8 mouse cellular contexts compared by ENCODE assay signal in the genomic region with DNA sequence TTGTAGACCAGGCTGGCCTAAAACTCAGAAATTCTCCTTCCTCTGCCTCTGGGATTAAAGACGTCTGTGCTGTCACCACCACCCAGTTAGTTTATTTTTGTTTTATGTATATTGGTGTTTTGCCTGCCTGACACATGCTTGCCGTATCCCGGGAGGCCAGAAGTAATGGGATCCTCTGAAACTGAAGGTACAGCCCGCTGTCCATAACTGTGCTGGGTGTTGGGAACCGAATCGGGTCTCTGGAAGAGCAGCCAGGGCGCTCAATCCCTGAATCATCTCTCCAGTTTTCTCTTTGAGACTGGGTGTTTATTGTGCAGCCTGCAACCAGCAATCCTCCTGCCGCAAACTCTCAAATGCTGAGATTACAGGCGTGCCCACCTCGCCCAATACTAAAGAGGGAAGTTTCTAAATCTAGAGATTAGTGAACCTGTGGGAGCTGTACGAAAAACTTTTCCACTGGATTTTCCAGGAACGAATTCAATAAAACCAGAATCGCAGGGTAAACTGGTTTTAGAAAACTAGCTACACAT. TPM values are rescaled to one million over a fixed set of nuclear protein-coding genes. Genes with fewer than 3 reads are reported as not detected.
A peak's percentile ranks its signal among the peaks of the same experiment; 100 is the strongest.
DNase-seq lines count a peak whose midpoint lies in the region; ATAC-seq and TF ChIP-seq lines count a peak whose summit lies in the region.

No protein-coding gene starts in this region.

- H3K9ac ChIP-seq in forebrain, embryonic 13.5 days = peak overlapping the region; percentile 84
- peak overlapping the region; percentile 74 for H3K9ac ChIP-seq in intestine, embryonic 15.5 days
- peak overlapping the region; percentile 63 for H3K9ac ChIP-seq in lung, postnatal 0 days (replicated peaks; ENCODE audit: low read depth)

- 0 out of 2 replicates have a peak, but pooled peaks cover 4% of the 10 kb centered on the region for H3K36me3 ChIP-seq in forebrain, embryonic 13.5 days (ENCODE audit: poor library complexity, severe bottlenecking)
- no peaks in the 10 kb centered on the region for H3K36me3 ChIP-seq in intestine, embryonic 15.5 days
- H3K36me3 ChIP-seq in lung, postnatal 0 days (ENCODE audit: insufficient read depth, low read length) = no peaks in the 10 kb centered on the region

- peak overlapping the region; percentile 98 for H3K27ac ChIP-seq in forebrain, embryonic 13.5 days
- H3K27ac ChIP-seq in intestine, embryonic 15.5 days = peak overlapping the region; percentile 99
- peak overlapping the region; percentile 97 for H3K27ac ChIP-seq in lung, postnatal 0 days (ENCODE audit: low read length)

- 9% methylated on average over 13 of the region's 13 CpGs for WGBS in forebrain, embryonic 13.5 days
- 3% methylated on average over 13 of the region's 13 CpGs for whole genome bisulfite sequencing in intestine, embryonic 15.5 days
- WGBS in lung, postnatal 0 days = 1% methylated on average over 13 of the region's 13 CpGs

- H3K4me2 ChIP-seq in forebrain, embryonic 13.5 days = peak overlapping the region; percentile 71
- peak overlapping the region; percentile 70 for H3K4me2 ChIP-seq in intestine, embryonic 15.5 days (replicated peaks)
- peak overlapping the region; percentile 72 for H3K4me2 ChIP-seq in lung, postnatal 0 days (replicated peaks; ENCODE audit: low read depth, low read length)

- ATAC-seq in forebrain, embryonic 13.5 days = no peak
- no peak for ATAC-seq in intestine, embryonic 15.5 days
- no peak for ATAC-seq in lung, postnatal 0 days

- peak; percentile 37 for DNase-seq in kidney, adult 11 months
- DNase-seq in kidney, adult 9 months = no peak
- DNase-seq in Muller cell, postnatal 12 days (ENCODE audit: inconsistent ontology term) = peak; percentile 84
- DNase-seq in lung, postnatal 0 days (ENCODE audit: low spot score) = peak; percentile 69
- no peak for DNase-seq in c-Kit-positive CD71-positive TER-119-positive erythroid progenitor cells, embryonic 14.5 days (ENCODE audit: low spot score)
- DNase-seq in left cerebral cortex, adult 8-10 months (ENCODE audit: low spot score in 2 of 2) = no peak

- no peaks in the 10 kb centered on the region for H3K27me3 ChIP-seq in forebrain, embryonic 13.5 days
- no peaks in the 10 kb centered on the region for H3K27me3 ChIP-seq in intestine, embryonic 15.5 days (replicated peaks)
- no peaks in the 10 kb centered on the region for H3K27me3 ChIP-seq in lung, postnatal 0 days (replicated peaks; ENCODE audit: insufficient read depth, low read length)

- peaks cover 25% of the 10 kb centered on the region for H3K4me1 ChIP-seq in forebrain, embryonic 13.5 days
- H3K4me1 ChIP-seq in intestine, embryonic 15.5 days (replicated peaks) = peaks cover 8% of the 10 kb centered on the region
- H3K4me1 ChIP-seq in lung, postnatal 0 days (ENCODE audit: insufficient read depth, low read depth, low read length) = peaks cover 9% of the 10 kb centered on the region; the same call in 1 of the 2 replicates

- no peaks in the 10 kb centered on the region for H3K9me3 ChIP-seq in forebrain, embryonic 13.5 days (replicated peaks)
- no peaks in the 10 kb centered on the region for H3K9me3 ChIP-seq in intestine, embryonic 15.5 days
- H3K9me3 ChIP-seq in lung, postnatal 0 days (ENCODE audit: low read length) = no peaks in the 10 kb centered on the region

- TF ChIP-seq CTCF in lung, postnatal 0 days (IDR thresholded peaks at IDR 0.05) = no peak

- peak overlapping the region; percentile 60 for H3K4me3 ChIP-seq in forebrain, embryonic 13.5 days
- peak overlapping the region; percentile 55 for H3K4me3 ChIP-seq in intestine, embryonic 15.5 days (replicated peaks)
- H3K4me3 ChIP-seq in lung, postnatal 0 days (ENCODE audit: low read depth, low read length) = peak overlapping the region; percentile 62

- TF ChIP-seq EP300 in lung, postnatal 0 days (IDR thresholded peaks at IDR 0.05) = no peak

RNA-seq across cellular contexts. Expression of a gene that starts 0.4 kb away (rescaled TPM):
- 27.2 and 27.8 TPM in 2 replicates for polyA plus RNA-seq in forebrain, embryonic 13.5 days (2015; fragmentation: Nextera tagmentation; extraction: Ambion mirVana)
- 21.4 and 23.6 TPM in 2 replicates for polyA plus RNA-seq in intestine, embryonic 15.5 days (2015; fragmentation: Nextera tagmentation; extraction: Ambion mirVana)
- polyA plus RNA-seq in lung, postnatal 0 days (2015; fragmentation: Nextera tagmentation; extraction: Ambion mirVana) = 11.7 and 12.8 TPM in 2 replicates
- total RNA-seq in left cerebral cortex, adult 8-10 months (2022) = 10 to 100 TPM; 19.0 to 29.8 (median 23.9) TPM

RNA-seq across cellular contexts. Expression of a gene that starts 4.3 kb away (rescaled TPM):
- polyA plus RNA-seq in forebrain, embryonic 13.5 days (2015; fragmentation: Nextera tagmentation; extraction: Ambion mirVana) = 19.3 and 22.3 TPM in 2 replicates
- 44.0 and 46.2 TPM in 2 replicates for polyA plus RNA-seq in intestine, embryonic 15.5 days (2015; fragmentation: Nextera tagmentation; extraction: Ambion mirVana)
- polyA plus RNA-seq in lung, postnatal 0 days (2015; fragmentation: Nextera tagmentation; extraction: Ambion mirVana) = 31.5 and 32.7 TPM in 2 replicates
- 10 to 100 TPM; 13.3 to 18.3 (median 15.8) TPM for total RNA-seq in left cerebral cortex, adult 8-10 months (2022)

RNA-seq across cellular contexts. Expression of a gene that starts 42.8 kb away (rescaled TPM):
- 30.0 and 30.6 TPM in 2 replicates for polyA plus RNA-seq in forebrain, embryonic 13.5 days (2015; fragmentation: Nextera tagmentation; extraction: Ambion mirVana)
- polyA plus RNA-seq in intestine, embryonic 15.5 days (2015; fragmentation: Nextera tagmentation; extraction: Ambion mirVana) = 93.5 and 105 TPM in 2 replicates
- polyA plus RNA-seq in lung, postnatal 0 days (2015; fragmentation: Nextera tagmentation; extraction: Ambion mirVana) = 18.0 and 21.9 TPM in 2 replicates
- total RNA-seq in left cerebral cortex, adult 8-10 months (2022) = 10 to 100 TPM; 46.3 to 56.1 (median 53.9) TPM

RNA-seq across cellular contexts. Expression of a gene that starts 48.7 kb away (rescaled TPM):
- polyA plus RNA-seq in forebrain, embryonic 13.5 days (2015; fragmentation: Nextera tagmentation; extraction: Ambion mirVana) = 10.4 and 10.6 TPM in 2 replicates
- polyA plus RNA-seq in intestine, embryonic 15.5 days (2015; fragmentation: Nextera tagmentation; extraction: Ambion mirVana) = 10.3 and 11.9 TPM in 2 replicates
- 24.4 and 26.6 TPM in 2 replicates for polyA plus RNA-seq in lung, postnatal 0 days (2015; fragmentation: Nextera tagmentation; extraction: Ambion mirVana)
- 10 to 100 TPM; 51.6 to 69.0 (median 61.8) TPM for total RNA-seq in left cerebral cortex, adult 8-10 months (2022)

RNA-seq across cellular contexts. Expression of a gene that starts 56.7 kb away (rescaled TPM):
- polyA plus RNA-seq in forebrain, embryonic 13.5 days (2015; fragmentation: Nextera tagmentation; extraction: Ambion mirVana) = 120 TPM in 2 replicates
- polyA plus RNA-seq in intestine, embryonic 15.5 days (2015; fragmentation: Nextera tagmentation; extraction: Ambion mirVana) = 78.6 and 90.3 TPM in 2 replicates
- polyA plus RNA-seq in lung, postnatal 0 days (2015; fragmentation: Nextera tagmentation; extraction: Ambion mirVana) = 46.5 and 58.0 TPM in 2 replicates
- 100 to 1,000 TPM; 137 to 172 (median 153) TPM for total RNA-seq in left cerebral cortex, adult 8-10 months (2022)

Comparison
In these comparisons a context has a peak if more than half of its experiments do, and no peak if none do; other contexts are left out.
1. DNase-seq: peak in kidney, adult 11 months (single experiment), Muller cell, postnatal 12 days (single experiment) and lung, postnatal 0 days (single experiment); none in kidney, adult 9 months (single experiment), c-Kit-positive CD71-positive TER-119-positive erythroid progenitor cells, embryonic 14.5 days (single experiment) and left cerebral cortex, adult 8-10 months (0 of 2).
2. Peak in every context shown above with its lines, with median percentiles within 50 percentile points of each other: H3K27ac ChIP-seq, H3K4me2 ChIP-seq, H3K4me3 ChIP-seq and H3K9ac ChIP-seq.